Mouse (Mus musculus) right cerebral cortex, postnatal 36 days (tissue): Measurements from ENCODE around the gene Tacc3.

Experiments used
- DNase-seq, 2 experiments: peaks; one replicate each; pipeline ENCODE4 v3.0.0; 2022; ENCODE audit warnings: low spot score in 2 of 2, mixed read lengths in 1 of 2

Tacc3 gene

GRCm38 (mm10) chr5:33722266-33723018 lies 64.5 kb downstream of the Tacc3 start:
- DNase-seq = no peak

DNA sequence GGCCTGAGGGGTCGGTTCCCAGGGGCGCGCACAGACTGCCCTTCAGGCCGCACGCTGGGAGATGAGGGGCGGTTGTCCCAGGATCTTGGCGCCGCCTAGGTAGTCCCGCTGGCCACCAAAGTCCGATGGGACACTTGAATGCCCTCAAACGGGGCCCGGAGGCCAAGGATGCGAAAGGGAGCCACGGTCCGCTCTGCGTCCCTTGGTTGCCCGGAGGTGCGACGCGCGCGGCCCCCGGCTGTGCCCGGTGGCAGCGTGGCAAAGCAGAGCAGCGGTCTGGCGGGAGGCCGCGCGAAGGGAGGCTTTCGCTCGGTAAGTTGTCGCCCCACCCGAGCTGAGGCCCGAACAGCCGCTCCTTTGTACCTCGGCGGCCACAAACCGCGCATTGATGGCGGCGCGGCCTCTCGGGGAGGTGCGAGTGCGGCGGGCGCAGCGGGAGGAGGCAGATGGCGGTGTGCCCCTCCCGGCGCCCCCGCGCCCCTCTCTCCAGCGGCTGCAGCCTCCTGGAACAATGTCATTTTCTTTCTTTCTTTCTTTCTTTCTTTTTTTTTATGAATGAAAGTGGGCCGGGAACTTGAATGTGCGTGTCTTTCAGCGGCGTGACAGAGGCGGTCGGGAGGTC lies 65.2 kb downstream of the Tacc3 start:
- DNase-seq = no peak

- no peak for DNase-seq
Measured at GRCm38 (mm10) chr5:33723641-33724465, 65.9 kb downstream of the Tacc3 start.

DNA sequence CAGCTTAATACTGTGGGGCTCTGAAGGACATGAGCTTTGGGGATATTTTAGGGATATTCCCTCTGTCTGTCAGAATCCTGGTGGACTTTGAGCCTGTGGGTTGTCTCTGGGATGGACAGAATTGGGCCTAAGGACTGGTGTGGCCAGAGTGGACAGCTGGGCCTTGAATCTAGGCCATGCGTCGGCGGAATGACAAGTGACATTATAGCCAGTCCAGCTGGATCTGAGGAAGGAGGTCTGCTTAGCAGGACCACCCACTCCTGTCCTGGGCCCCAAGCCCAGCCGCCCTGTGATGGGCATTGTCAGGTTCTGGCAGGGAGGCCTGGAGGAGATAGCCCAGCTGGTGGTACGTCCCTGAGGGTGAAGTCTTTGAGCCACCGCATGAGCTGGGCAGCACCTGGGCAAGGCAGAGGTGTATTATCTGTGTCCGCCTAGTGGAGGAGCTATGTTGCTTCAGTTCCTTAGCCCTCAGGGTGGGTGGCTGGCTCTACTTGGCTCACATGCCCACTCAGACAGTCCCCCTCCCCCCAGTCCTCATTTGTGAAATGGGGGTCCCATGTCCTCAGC lies 68.2 kb downstream of the Tacc3 start:
- no peak for DNase-seq

GRCm38 (mm10) chr5:33726891-33727290 lies 69.0 kb downstream of the Tacc3 start:
- DNase-seq = no peak
